Mouse (Mus musculus): ENCODE measurements around the gene Ccdc115. TPM values are rescaled to one million over a fixed set of nuclear protein-coding genes. Genes with fewer than 3 reads are reported as not detected.

The Ccdc115 gene
- polyA plus RNA-seq, 1 experiment = 18.8 TPM

DNA sequence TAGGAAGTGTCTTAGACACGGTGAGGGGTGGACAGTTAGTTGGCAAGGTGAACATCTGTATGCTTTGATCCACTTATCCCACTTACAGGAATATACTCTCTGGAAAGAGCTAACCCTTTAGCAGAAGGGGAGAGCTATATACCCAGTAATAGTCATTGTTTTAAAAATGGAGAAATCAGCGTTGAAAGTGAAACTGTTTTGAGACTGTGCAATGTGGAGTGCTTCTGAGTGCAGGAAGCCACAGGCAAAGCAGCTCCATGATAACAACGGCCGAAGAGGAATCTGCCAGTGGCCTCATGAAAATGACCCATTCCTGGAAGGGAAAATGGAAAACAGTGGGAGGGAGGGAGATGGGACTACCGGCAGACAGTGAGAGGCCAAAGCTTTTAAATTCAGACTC is 41.3 kb upstream of the Ccdc115 start:
- Histone ChIP-seq H3ac (ENCODE audit: control insufficient read depth, insufficient read length, low read depth) (no peak overlapping the region), H3K79me2 (ENCODE audit: control insufficient read depth, insufficient read depth) (no peaks in the 10 kb centered on the region), H3K36me3 (ENCODE audit: control insufficient read depth, insufficient read depth) (no peaks in the 10 kb centered on the region), H3K27me3 (ENCODE audit: control insufficient read depth, insufficient read depth, insufficient read length) (peaks cover 11% of the 10 kb centered on the region), H3K4me3 (ENCODE audit: insufficient read depth, poor library complexity, severe bottlenecking) (no peak overlapping the region), H3K79me3 (ENCODE audit: low read depth) (no peaks in the 10 kb centered on the region)
- TF ChIP-seq MYOD1 (IDR thresholded peaks at IDR 0.05; ENCODE audit: control insufficient read depth, insufficient read length, low read depth) = no peak
- no peak for TF ChIP-seq USF1 (IDR thresholded peaks at IDR 0.05; ENCODE audit: low read depth)
- TF ChIP-seq MYOG (IDR thresholded peaks at IDR 0.05; ENCODE audit: control insufficient read depth, extremely low read depth, insufficient read length) = no peak
- no peak for TF ChIP-seq CEBPB (IDR thresholded peaks at IDR 0.05; ENCODE audit: low read depth)
- TF ChIP-seq CTCF (IDR thresholded peaks at IDR 0.05; ENCODE audit: control insufficient read depth, insufficient read depth, insufficient read length) = no peak
- no peak for TF ChIP-seq FOSL1 (IDR thresholded peaks at IDR 0.05; ENCODE audit: insufficient read depth, low read length, poor library complexity, severe bottlenecking)
- TF ChIP-seq MAX (IDR thresholded peaks at IDR 0.05) = no peak

DNA sequence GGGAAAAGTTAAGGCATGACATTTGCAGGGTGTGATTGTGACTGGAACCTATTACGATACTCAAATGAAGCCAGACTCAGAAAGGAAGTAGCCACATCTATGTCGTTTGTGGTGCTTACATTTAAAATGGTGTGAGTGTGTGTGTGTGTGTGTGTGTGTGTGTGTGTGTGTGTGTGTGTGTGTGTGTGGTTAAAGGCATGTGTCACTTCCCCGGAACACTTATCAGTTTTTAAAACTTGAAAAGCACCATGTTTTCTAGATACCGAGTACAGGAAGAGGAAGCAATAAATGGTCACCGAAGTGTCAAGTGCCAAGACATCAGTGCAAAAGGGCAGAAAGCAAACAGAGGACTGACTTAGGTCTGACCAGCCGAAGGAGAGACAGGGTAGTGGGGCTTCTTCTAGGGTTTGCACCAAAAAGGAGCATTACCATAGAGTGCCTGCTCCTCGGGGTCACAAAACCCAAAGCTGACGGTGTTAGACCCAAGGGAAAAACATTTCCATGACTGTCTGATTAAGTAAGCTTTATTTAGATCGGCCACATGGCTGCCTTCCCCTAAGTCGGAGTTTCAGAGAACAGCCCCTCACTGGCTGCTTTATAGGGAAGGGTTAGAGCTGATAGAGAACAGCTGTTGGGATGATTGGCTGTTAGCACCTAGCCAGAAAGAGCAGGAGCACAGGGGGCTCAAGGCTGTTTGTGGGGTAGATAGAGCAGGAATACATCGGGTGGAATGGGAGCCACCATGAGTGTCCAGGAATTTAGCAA is 39.6 kb upstream of the Ccdc115 start:
- peaks cover 11% of the 10 kb centered on the region for H3K27me3 ChIP-seq (ENCODE audit: control insufficient read depth, insufficient read depth, insufficient read length)
- H3K79me2 ChIP-seq (ENCODE audit: control insufficient read depth, insufficient read depth) = no peaks in the 10 kb centered on the region
- H3K79me3 ChIP-seq (ENCODE audit: low read depth) = no peaks in the 10 kb centered on the region
- H3K4me3 ChIP-seq (ENCODE audit: insufficient read depth, poor library complexity, severe bottlenecking) = no peak overlapping the region
- no peak for TF ChIP-seq MYOG (IDR thresholded peaks at IDR 0.05; ENCODE audit: control insufficient read depth, extremely low read depth, insufficient read length)
- TF ChIP-seq CEBPB (IDR thresholded peaks at IDR 0.05; ENCODE audit: low read depth) = no peak
- no peak for TF ChIP-seq MYOD1 (IDR thresholded peaks at IDR 0.05; ENCODE audit: control insufficient read depth, insufficient read length, low read depth)
- no peak for TF ChIP-seq MAX (IDR thresholded peaks at IDR 0.05)
- no peak for TF ChIP-seq CTCF (IDR thresholded peaks at IDR 0.05; ENCODE audit: control insufficient read depth, insufficient read depth, insufficient read length)
- TF ChIP-seq USF1 (IDR thresholded peaks at IDR 0.05; ENCODE audit: low read depth) = no peak
- TF ChIP-seq FOSL1 (IDR thresholded peaks at IDR 0.05; ENCODE audit: insufficient read depth, low read length, poor library complexity, severe bottlenecking) = no peak
- no peaks in the 10 kb centered on the region for H3K36me3 ChIP-seq (ENCODE audit: control insufficient read depth, insufficient read depth)
- no peak overlapping the region for H3ac ChIP-seq (ENCODE audit: control insufficient read depth, insufficient read length, low read depth)

DNA sequence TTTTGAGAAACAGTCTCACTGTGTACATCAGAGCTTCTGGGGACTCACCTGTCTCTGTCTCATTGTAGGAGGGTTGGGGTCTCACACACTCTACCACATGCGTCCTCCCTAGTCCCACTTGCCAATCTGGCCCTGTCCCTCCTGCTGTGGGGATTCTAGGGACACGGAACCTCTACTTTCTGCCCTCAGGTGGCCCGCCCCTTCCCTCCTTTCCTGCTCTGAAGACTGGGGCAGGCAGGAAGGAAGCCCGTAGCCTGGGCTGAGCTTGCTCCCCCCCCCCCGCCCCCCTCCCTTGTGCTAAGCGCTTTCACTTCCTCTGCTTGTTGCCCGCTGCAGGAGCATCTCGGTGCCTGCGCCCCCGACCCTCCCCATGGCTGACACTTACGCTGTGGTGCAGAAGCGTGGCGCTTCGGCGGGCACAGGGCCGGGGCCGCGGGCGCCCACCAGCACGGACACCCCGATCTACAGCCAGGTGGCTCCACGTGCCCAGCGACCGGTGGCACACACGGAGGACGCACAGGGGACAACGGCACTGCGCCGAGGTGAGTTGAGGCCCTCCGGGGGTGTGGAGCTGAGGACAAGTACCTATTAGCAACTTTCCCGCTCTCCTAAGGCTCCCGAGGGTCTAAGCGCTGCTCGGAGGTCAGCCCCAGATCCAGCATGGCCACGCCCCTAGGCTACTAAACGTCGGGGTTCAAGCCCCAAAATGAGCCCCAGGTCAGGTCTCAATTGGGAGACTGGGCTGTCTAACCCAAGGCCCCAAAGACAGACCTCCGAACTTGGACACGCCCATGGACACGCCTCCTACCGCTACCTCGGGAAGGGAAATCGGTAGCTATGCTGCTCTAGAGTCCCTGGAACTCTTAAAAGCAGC is 33.2 kb upstream of the Ccdc115 start:
- Histone ChIP-seq H3K4me3 (ENCODE audit: insufficient read depth, poor library complexity, severe bottlenecking) (no peak overlapping the region), H3ac (ENCODE audit: control insufficient read depth, insufficient read length, low read depth) (no peak overlapping the region), H3K79me2 (ENCODE audit: control insufficient read depth, insufficient read depth) (no peaks in the 10 kb centered on the region), H3K79me3 (ENCODE audit: low read depth) (no peaks in the 10 kb centered on the region), H3K27me3 (ENCODE audit: control insufficient read depth, insufficient read depth, insufficient read length) (peaks cover 32% of the 10 kb centered on the region), H3K36me3 (ENCODE audit: control insufficient read depth, insufficient read depth) (no peaks in the 10 kb centered on the region)
- TF ChIP-seq CTCF (IDR thresholded peaks at IDR 0.05; ENCODE audit: control insufficient read depth, insufficient read depth, insufficient read length) (no peak), MYOD1 (IDR thresholded peaks at IDR 0.05; ENCODE audit: control insufficient read depth, insufficient read length, low read depth) (no peak), CEBPB (IDR thresholded peaks at IDR 0.05; ENCODE audit: low read depth) (no peak), USF1 (IDR thresholded peaks at IDR 0.05; ENCODE audit: low read depth) (no peak), MAX (IDR thresholded peaks at IDR 0.05) (no peak), MYOG (IDR thresholded peaks at IDR 0.05; ENCODE audit: control insufficient read depth, extremely low read depth, insufficient read length) (no peak), FOSL1 (IDR thresholded peaks at IDR 0.05; ENCODE audit: insufficient read depth, low read length, poor library complexity, severe bottlenecking) (no peak)

DNA sequence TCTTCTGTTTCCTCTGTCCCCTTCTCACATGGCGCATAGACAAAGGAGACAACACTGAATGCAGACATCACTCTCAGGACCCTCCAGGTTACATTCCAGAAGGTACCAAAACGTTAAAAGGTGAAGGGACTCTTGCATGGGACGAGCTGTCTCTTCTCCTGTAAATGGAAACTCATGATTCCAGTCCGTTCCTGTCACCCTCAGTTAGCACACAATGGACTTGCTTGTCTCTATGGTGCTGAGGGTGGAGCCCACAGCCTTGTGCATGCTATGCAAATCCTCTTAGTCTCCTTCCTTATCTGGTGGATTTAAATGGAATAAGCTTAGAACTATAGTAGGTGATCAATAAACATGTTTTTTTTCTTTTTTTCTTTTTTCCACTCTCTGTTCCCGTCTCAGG is 30.3 kb upstream of the Ccdc115 start:
- H3K79me3 ChIP-seq (ENCODE audit: low read depth) = no peaks in the 10 kb centered on the region
- H3K79me2 ChIP-seq (ENCODE audit: control insufficient read depth, insufficient read depth) = no peaks in the 10 kb centered on the region
- no peaks in the 10 kb centered on the region for H3K36me3 ChIP-seq (ENCODE audit: control insufficient read depth, insufficient read depth)
- TF ChIP-seq CTCF (IDR thresholded peaks at IDR 0.05; ENCODE audit: control insufficient read depth, insufficient read depth, insufficient read length) (no peak), USF1 (IDR thresholded peaks at IDR 0.05; ENCODE audit: low read depth) (no peak), CEBPB (IDR thresholded peaks at IDR 0.05; ENCODE audit: low read depth) (no peak), MYOG (IDR thresholded peaks at IDR 0.05; ENCODE audit: control insufficient read depth, extremely low read depth, insufficient read length) (no peak), MYOD1 (IDR thresholded peaks at IDR 0.05; ENCODE audit: control insufficient read depth, insufficient read length, low read depth) (no peak), FOSL1 (IDR thresholded peaks at IDR 0.05; ENCODE audit: insufficient read depth, low read length, poor library complexity, severe bottlenecking) (no peak), MAX (IDR thresholded peaks at IDR 0.05) (no peak)
- H3ac ChIP-seq (ENCODE audit: control insufficient read depth, insufficient read length, low read depth) = no peak overlapping the region
- H3K4me3 ChIP-seq (ENCODE audit: insufficient read depth, poor library complexity, severe bottlenecking) = no peak overlapping the region
- peaks cover 28% of the 10 kb centered on the region for H3K27me3 ChIP-seq (ENCODE audit: control insufficient read depth, insufficient read depth, insufficient read length)

DNA sequence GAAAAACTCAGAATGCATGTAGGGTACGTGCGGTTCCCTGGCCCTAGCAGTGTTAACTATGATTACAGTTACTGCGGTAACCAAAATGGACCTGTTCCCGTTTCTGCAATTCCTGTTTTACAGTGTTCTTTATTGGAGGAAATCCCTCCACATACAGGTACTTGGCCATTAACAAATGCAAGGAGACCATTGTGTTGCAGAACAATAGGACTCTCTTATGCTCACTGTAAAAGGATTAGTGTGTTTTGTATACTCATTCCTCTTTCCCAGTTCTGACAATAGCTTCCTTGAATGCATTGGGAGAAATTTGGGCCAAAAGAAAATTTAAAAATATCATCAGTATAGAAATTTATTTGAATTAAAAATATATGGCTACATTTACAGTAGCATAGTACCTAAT is 29.0 kb upstream of the Ccdc115 start:
- no peaks in the 10 kb centered on the region for H3K36me3 ChIP-seq (ENCODE audit: control insufficient read depth, insufficient read depth)
- H3K4me3 ChIP-seq (ENCODE audit: insufficient read depth, poor library complexity, severe bottlenecking) = no peak overlapping the region
- no peaks in the 10 kb centered on the region for H3K79me2 ChIP-seq (ENCODE audit: control insufficient read depth, insufficient read depth)
- peaks cover 25% of the 10 kb centered on the region for H3K27me3 ChIP-seq (ENCODE audit: control insufficient read depth, insufficient read depth, insufficient read length)
- no peak overlapping the region for H3ac ChIP-seq (ENCODE audit: control insufficient read depth, insufficient read length, low read depth)
- H3K79me3 ChIP-seq (ENCODE audit: low read depth) = no peaks in the 10 kb centered on the region
- TF ChIP-seq MYOG (IDR thresholded peaks at IDR 0.05; ENCODE audit: control insufficient read depth, extremely low read depth, insufficient read length) (no peak), MAX (IDR thresholded peaks at IDR 0.05) (no peak), MYOD1 (IDR thresholded peaks at IDR 0.05; ENCODE audit: control insufficient read depth, insufficient read length, low read depth) (no peak), CTCF (IDR thresholded peaks at IDR 0.05; ENCODE audit: control insufficient read depth, insufficient read depth, insufficient read length) (no peak), CEBPB (IDR thresholded peaks at IDR 0.05; ENCODE audit: low read depth) (no peak), FOSL1 (IDR thresholded peaks at IDR 0.05; ENCODE audit: insufficient read depth, low read length, poor library complexity, severe bottlenecking) (no peak), USF1 (IDR thresholded peaks at IDR 0.05; ENCODE audit: low read depth) (no peak)
